Mouse (Mus musculus): ENCODE results near the gene Olfr332. TPM values are rescaled to one million over a fixed set of nuclear protein-coding genes. Genes with fewer than 3 reads are reported as not detected.
A peak's percentile ranks its signal among the peaks of the same experiment; 100 is the strongest.
"Not testable (repeated sequence)": the region's sequence is repeated elsewhere in the genome, so short reads cannot be mapped to it uniquely, and the experiment has no call there.

The Olfr332 gene
- polyA plus RNA-seq (2015; fragmentation: Nextera tagmentation; extraction: Ambion mirVana): 0.08 TPM in 1 of 2 replicates, not detected in the other

DNA sequence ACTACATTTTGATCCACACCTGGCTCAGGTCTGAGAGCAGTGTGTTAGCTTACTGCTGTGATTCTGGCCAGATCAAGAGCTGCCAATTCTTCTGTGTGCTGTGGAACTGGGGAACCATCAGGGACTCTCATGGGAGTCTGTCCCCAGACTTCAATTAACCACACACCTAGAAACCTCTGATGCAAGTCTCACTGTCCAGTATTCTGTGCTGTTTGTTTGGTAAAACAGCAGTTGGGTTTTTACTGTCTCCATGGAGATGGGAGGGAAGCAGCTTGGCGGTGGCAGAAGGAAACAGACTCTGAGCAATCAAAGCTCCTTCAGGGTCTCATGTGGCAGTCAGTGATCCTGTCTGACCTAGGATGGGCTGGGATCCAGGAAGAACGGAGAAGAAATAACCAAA lies at the start of gene Olfr332:
Gene Olfr332, minus strand, starts transcription at position 101 of the 400 bp plus-strand sequence.
- no peak within 1 kb of the TSS for H3K4me2 ChIP-seq (ENCODE audit: low read length)
- TF ChIP-seq CTCF (IDR thresholded peaks at IDR 0.05; ENCODE audit: low read depth): no peak
- no peak within 1 kb of the TSS for H3K4me3 ChIP-seq (replicated peaks; ENCODE audit: low read depth, low read length)
- no peaks in the 10 kb centered on the region for H3K4me1 ChIP-seq (replicated peaks; ENCODE audit: insufficient read depth, low read length)
- no peak for DNase-seq (ENCODE audit: low spot score)
- H3K9ac ChIP-seq (ENCODE audit: low read depth, low read length): no peak within 1 kb of the TSS
- no peaks in the 10 kb centered on the region for H3K27me3 ChIP-seq (ENCODE audit: insufficient read depth, low read length)
- ATAC-seq (replicated peaks; ENCODE audit: low FRiP score, low read depth): no peak
- WGBS: 51% methylated on average over 2 of the region's 2 CpGs
- H3K36me3 ChIP-seq (ENCODE audit: insufficient read depth, low read length): no peaks in the 10 kb centered on the region
- no peak within 1 kb of the TSS for H3K27ac ChIP-seq
- H3K9me3 ChIP-seq (replicated peaks; ENCODE audit: low read length): no peaks in the 10 kb centered on the region

DNA sequence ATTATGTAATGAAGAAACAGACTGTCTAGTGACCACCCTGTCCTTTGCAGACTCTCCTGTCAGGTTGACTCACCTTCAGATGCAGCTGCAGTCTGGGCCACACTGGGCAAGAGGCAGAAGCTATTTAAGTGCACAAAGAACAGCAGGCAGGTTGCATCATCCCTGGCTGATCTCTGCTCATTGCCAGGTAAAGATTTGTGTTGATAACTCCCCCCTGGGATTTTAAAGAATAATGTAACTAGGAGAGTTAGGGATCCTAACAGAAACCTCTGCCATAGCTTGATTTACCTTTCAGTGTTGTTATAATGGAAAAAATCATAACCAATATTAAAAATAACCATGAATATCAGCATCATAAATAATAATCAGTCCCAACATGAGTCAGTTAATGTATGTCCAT lies 42.4 kb upstream of the Olfr332 start, which contains the start of gene Olfr330:
Gene Olfr330, minus strand, starts transcription at position 101 of the 400 bp plus-strand sequence.
- H3K4me3 ChIP-seq (replicated peaks; ENCODE audit: low read depth, low read length); H3K4me1 ChIP-seq (replicated peaks; ENCODE audit: insufficient read depth, low read length); H3K27ac ChIP-seq; DNase-seq (ENCODE audit: low spot score); H3K9me3 ChIP-seq (replicated peaks; ENCODE audit: low read length); ATAC-seq (replicated peaks; ENCODE audit: low FRiP score, low read depth); H3K9ac ChIP-seq (ENCODE audit: low read depth, low read length); H3K27me3 ChIP-seq (ENCODE audit: insufficient read depth, low read length); H3K4me2 ChIP-seq (ENCODE audit: low read length); H3K36me3 ChIP-seq (ENCODE audit: insufficient read depth, low read length): not testable (repeated sequence)

DNA sequence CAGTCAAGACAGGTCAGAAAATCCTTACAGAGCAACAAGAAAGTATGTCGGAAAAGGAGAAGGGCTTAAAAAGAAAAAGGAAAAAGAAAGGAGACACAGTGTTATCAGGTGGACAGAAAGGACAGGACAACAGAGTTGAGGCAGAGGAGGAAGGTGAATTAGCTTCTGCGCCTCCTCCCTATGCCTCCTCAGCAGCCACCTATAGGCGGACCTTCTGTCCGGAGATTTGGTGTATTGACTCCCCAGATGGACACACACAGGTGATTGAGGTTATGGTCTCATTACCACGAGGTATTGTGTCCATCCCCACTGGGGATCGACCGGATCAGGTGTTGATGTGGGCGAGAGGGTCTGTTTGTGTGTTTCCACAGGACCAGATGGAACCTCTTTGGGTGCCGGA lies 27.4 kb upstream of the Olfr332 start:
- not testable (repeated sequence) for H3K9ac ChIP-seq (ENCODE audit: low read depth, low read length); H3K4me3 ChIP-seq (replicated peaks; ENCODE audit: low read depth, low read length); H3K27me3 ChIP-seq (ENCODE audit: insufficient read depth, low read length); DNase-seq (ENCODE audit: low spot score); ATAC-seq (replicated peaks; ENCODE audit: low FRiP score, low read depth); H3K27ac ChIP-seq; H3K36me3 ChIP-seq (ENCODE audit: insufficient read depth, low read length); H3K4me1 ChIP-seq (replicated peaks; ENCODE audit: insufficient read depth, low read length); H3K9me3 ChIP-seq (replicated peaks; ENCODE audit: low read length); H3K4me2 ChIP-seq (ENCODE audit: low read length)
- WGBS: 88% methylated on average over 6 of the region's 9 CpGs

DNA sequence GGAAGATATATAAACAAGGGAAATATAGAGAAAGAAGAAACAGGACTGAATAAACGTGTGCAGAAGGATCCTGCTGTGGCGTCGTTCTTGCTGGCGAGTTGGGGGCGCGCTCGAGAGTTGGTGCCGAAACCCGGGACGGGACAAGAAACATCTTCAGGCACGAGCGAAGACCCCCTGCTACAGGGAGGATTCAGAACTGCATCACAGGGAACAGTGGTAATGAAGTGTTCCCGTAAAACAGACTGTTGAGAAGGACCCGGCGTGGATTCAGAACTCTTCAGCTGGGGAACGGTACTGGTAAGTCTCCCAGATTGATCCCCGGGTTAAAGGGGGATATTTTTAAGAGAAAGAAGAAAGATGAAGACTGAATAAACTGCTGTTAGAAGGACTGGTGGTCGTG lies 26.6 kb upstream of the Olfr332 start:
- H3K27ac ChIP-seq; H3K27me3 ChIP-seq (ENCODE audit: insufficient read depth, low read length); H3K36me3 ChIP-seq (ENCODE audit: insufficient read depth, low read length); DNase-seq (ENCODE audit: low spot score); H3K4me2 ChIP-seq (ENCODE audit: low read length); H3K9me3 ChIP-seq (replicated peaks; ENCODE audit: low read length); H3K4me3 ChIP-seq (replicated peaks; ENCODE audit: low read depth, low read length); H3K9ac ChIP-seq (ENCODE audit: low read depth, low read length); ATAC-seq (replicated peaks; ENCODE audit: low FRiP score, low read depth); H3K4me1 ChIP-seq (replicated peaks; ENCODE audit: insufficient read depth, low read length): not testable (repeated sequence)
- 96% methylated on average over 16 of the region's 18 CpGs for WGBS

DNA sequence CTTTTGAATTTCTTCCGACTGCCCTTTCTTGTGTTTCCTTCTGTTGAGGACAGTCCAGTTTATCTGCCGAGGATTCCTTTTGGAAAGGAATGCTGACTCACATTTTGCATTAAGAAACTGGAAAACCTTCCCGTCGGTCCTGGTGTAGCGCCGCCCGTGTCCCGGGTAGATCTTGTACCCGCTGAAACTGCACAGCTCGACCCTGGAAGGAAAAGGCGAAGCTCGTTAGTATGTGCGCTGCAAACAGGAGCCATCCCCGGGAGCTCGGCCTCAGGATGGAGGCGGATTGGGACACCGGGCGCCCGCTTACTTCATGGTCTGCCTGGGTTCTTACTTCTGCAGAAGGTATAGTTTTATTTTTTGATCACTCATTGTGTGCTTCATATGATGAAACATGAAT lies 16.7 kb upstream of the Olfr332 start:
- H3K27ac ChIP-seq; H3K27me3 ChIP-seq (ENCODE audit: insufficient read depth, low read length); H3K9ac ChIP-seq (ENCODE audit: low read depth, low read length); DNase-seq (ENCODE audit: low spot score); ATAC-seq (replicated peaks; ENCODE audit: low FRiP score, low read depth); H3K4me3 ChIP-seq (replicated peaks; ENCODE audit: low read depth, low read length); H3K4me1 ChIP-seq (replicated peaks; ENCODE audit: insufficient read depth, low read length); H3K4me2 ChIP-seq (ENCODE audit: low read length); H3K9me3 ChIP-seq (replicated peaks; ENCODE audit: low read length); H3K36me3 ChIP-seq (ENCODE audit: insufficient read depth, low read length): not testable (repeated sequence)
- 89% methylated on average over 19 of the region's 19 CpGs for WGBS

DNA sequence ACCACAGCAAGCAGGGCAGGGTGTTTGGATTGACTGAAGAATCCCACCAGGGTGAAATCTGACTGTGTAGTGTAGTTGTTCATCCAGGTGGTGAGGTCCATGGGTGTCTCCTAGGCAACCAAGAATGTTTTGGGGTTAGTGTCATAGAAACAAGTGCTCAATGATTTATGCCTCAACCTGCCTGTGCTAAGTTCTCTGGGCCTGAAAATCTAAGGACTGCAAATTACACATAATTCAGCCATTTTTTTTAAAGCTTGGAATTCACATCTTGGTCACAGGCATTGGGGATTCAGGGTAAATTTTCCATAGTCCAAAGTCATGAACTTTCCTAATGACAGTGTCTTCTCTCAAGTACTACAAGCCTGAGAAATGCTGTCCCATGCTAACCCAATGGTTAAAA lies 10.1 kb upstream of the Olfr332 start, which contains the start of gene Olfr331:
Gene Olfr331, minus strand, starts transcription at position 101 of the 400 bp plus-strand sequence.
- not testable (repeated sequence) for H3K36me3 ChIP-seq (ENCODE audit: insufficient read depth, low read length); H3K4me1 ChIP-seq (replicated peaks; ENCODE audit: insufficient read depth, low read length); H3K27ac ChIP-seq; H3K4me3 ChIP-seq (replicated peaks; ENCODE audit: low read depth, low read length); H3K9ac ChIP-seq (ENCODE audit: low read depth, low read length); H3K9me3 ChIP-seq (replicated peaks; ENCODE audit: low read length); H3K4me2 ChIP-seq (ENCODE audit: low read length); DNase-seq (ENCODE audit: low spot score); ATAC-seq (replicated peaks; ENCODE audit: low FRiP score, low read depth); H3K27me3 ChIP-seq (ENCODE audit: insufficient read depth, low read length)

DNA sequence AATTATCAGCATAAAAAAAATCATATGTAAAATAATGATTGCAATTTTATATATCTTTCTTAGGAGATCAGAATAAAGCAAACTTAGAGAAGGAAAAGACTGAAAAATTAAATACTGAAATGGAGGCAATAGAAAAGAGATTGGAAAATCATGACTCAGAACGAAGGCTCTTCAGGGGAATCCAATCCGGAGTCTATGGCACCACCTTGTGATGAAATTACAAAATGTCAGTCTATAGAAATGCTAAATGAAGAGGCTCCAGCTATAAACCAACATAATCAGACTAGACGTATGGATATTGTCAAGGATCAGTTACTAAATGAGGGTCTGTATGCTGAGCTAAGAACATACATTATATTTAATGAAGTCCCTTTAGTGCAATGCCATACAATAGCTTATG lies 6.9 kb upstream of the Olfr332 start:
- no peaks in the 10 kb centered on the region for H3K27me3 ChIP-seq (ENCODE audit: insufficient read depth, low read length)
- no peaks in the 10 kb centered on the region for H3K4me1 ChIP-seq (replicated peaks; ENCODE audit: insufficient read depth, low read length)
- H3K9ac ChIP-seq (ENCODE audit: low read depth, low read length): no peak overlapping the region
- H3K4me3 ChIP-seq (replicated peaks; ENCODE audit: low read depth, low read length): no peak overlapping the region
- no peaks in the 10 kb centered on the region for H3K9me3 ChIP-seq (replicated peaks; ENCODE audit: low read length)
- H3K4me2 ChIP-seq (ENCODE audit: low read length): no peak overlapping the region
- no peak overlapping the region for H3K27ac ChIP-seq
- 42% methylated on average over 3 of the region's 3 CpGs for WGBS
- H3K36me3 ChIP-seq (ENCODE audit: insufficient read depth, low read length): no peaks in the 10 kb centered on the region
- DNase-seq (ENCODE audit: low spot score) (peak; percentile 64), ATAC-seq (replicated peaks; ENCODE audit: low FRiP score, low read depth) (no peak)
- peak; percentile 68 for TF ChIP-seq CTCF (IDR thresholded peaks at IDR 0.05; ENCODE audit: low read depth)
